Mouse (Mus musculus): ENCODE data around the gene Jag1. TPM values are rescaled to one million over a fixed set of nuclear protein-coding genes. Genes with fewer than 3 reads are reported as not detected.

Gene Jag1
- total and polyA plus RNA-seq, 3 experiments: not detected

GRCm38 (mm10) chr2:137107203-137107602 is 9.2 kb downstream of the Jag1 start:
- H3K27me3 ChIP-seq (replicated peaks): no peaks in the 10 kb centered on the region
- dilution Hi-C loops (cut with MboI; ENCODE audit: extremely low pct_ligation_motif_present, extremely low pct_unique_long_range_greater_than_20kb, low sequenced_read_pairs) (no loop called here), in situ Hi-C loops (cut with MboI; ENCODE audit: low pct_ligation_motif_present, low pct_unique_long_range_greater_than_20kb, low sequenced_read_pairs) (no loop called here)
- no peak overlapping the region for H3K27ac ChIP-seq (ENCODE audit: insufficient read depth, low read depth)
- TF ChIP-seq PAX5 (IDR thresholded peaks at IDR 0.05; ENCODE audit: low read length) (no peak), ZNF384 (IDR thresholded peaks at IDR 0.05; ENCODE audit: low read depth, low read length) (no peak), USF1 (IDR thresholded peaks at IDR 0.05; ENCODE audit: low read depth, low read length) (no peak), ZC3H11A (IDR thresholded peaks at IDR 0.05; ENCODE audit: low read depth, low read length) (no peak), MYC (IDR thresholded peaks at IDR 0.05; ENCODE audit: low read depth, low read length) (no peak), USF2 (conservative IDR thresholded peaks at IDR 0.05; ENCODE audit: low read depth, low read length) (no peak), CHD2 (IDR thresholded peaks at IDR 0.05; ENCODE audit: low read length) (no peak), CHD1 (IDR thresholded peaks at IDR 0.05; ENCODE audit: low read depth, low read length) (no peak), SMC3 (IDR thresholded peaks at IDR 0.05; ENCODE audit: low read depth, low read length) (no peak), MAX (IDR thresholded peaks at IDR 0.05; ENCODE audit: low read length) (no peak), ELF1 (IDR thresholded peaks at IDR 0.05; ENCODE audit: low read depth, low read length) (no peak), NRF1 (IDR thresholded peaks at IDR 0.05; ENCODE audit: low read depth, low read length) (no peak), SIN3A (IDR thresholded peaks at IDR 0.05; ENCODE audit: low read length) (no peak), JUND (conservative IDR thresholded peaks at IDR 0.05; ENCODE audit: low read depth, low read length) (no peak), E2F4 (IDR thresholded peaks at IDR 0.05; ENCODE audit: insufficient replicate concordance, low read depth, low read length) (no peak), KAT2A (IDR thresholded peaks at IDR 0.05; ENCODE audit: insufficient replicate concordance, low read length) (no peak), EP300 (IDR thresholded peaks at IDR 0.05; ENCODE audit: low read length) (no peak)
- no peaks in the 10 kb centered on the region for H3K9me3 ChIP-seq (replicated peaks; ENCODE audit: low read length)
- DNase-seq (ENCODE audit: extremely low read depth): no peak
- no peak overlapping the region for H3K9ac ChIP-seq (ENCODE audit: insufficient read depth, low read depth)
- no peaks in the 10 kb centered on the region for H3K4me1 ChIP-seq (ENCODE audit: control insufficient read depth in 1 of 2, insufficient read depth in 2 of 2)
- no peaks in the 10 kb centered on the region for H3K79me2 ChIP-seq (replicated peaks; ENCODE audit: control insufficient read depth, extremely low read depth, insufficient read depth, poor library complexity, severe bottlenecking)
- no peak overlapping the region for H3K4me3 ChIP-seq (replicated peaks in 1 of 3; ENCODE audit: low read depth in 2 of 3, low read length in 2 of 3, poor library complexity in 1 of 3)
- no peak overlapping the region for H3K4me2 ChIP-seq (ENCODE audit: insufficient read depth, low read depth, poor library complexity, severe bottlenecking)
- H3K36me3 ChIP-seq (replicated peaks in 1 of 2; ENCODE audit: control insufficient read depth in 1 of 2, insufficient read depth in 1 of 2, low read length in 1 of 2): no peaks in the 10 kb centered on the region

DNA sequence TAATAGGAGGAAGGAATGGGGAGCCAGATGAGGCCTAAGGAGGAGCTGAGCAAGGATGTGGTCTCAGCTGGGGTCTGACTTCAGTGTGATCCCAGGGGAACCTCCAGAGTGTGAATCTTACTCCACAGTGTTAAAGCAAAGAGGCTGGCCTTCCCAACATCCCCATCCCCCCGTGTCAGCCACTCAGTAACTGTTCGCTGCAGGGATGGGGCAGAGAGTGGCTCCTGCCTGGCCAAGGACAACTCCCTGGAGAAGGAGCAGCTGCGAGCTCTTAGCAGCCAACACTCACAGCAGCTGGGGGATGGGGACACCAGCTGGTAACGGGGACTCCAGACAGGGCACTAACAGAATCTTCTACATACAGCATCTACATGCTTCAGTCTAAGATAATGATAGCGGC is 15.4 kb downstream of the Jag1 start:
- no peak for TF ChIP-seq GABPA (IDR thresholded peaks at IDR 0.05; ENCODE audit: insufficient replicate concordance, low read depth, low read length)
- no peak for TF ChIP-seq ZMIZ1 (IDR thresholded peaks at IDR 0.05; ENCODE audit: low read depth, low read length)
- no peak for TF ChIP-seq CHD1 (IDR thresholded peaks at IDR 0.05; ENCODE audit: low read depth, low read length)
- TF ChIP-seq CHD2 (IDR thresholded peaks at IDR 0.05; ENCODE audit: low read length): no peak
- TF ChIP-seq ZKSCAN1 (IDR thresholded peaks at IDR 0.05; ENCODE audit: borderline replicate concordance, low read depth, low read length): no peak
- no peak for TF ChIP-seq MAX (IDR thresholded peaks at IDR 0.05; ENCODE audit: low read length)
- TF ChIP-seq UBTF (IDR thresholded peaks at IDR 0.05; ENCODE audit: low read depth, low read length): no peak
- TF ChIP-seq SIN3A (IDR thresholded peaks at IDR 0.05; ENCODE audit: low read length): no peak
- no peak for TF ChIP-seq USF2 (conservative IDR thresholded peaks at IDR 0.05; ENCODE audit: low read depth, low read length)
- no peak for TF ChIP-seq MYC (IDR thresholded peaks at IDR 0.05; ENCODE audit: low read depth, low read length)
- no peak for TF ChIP-seq MEF2A (IDR thresholded peaks at IDR 0.05; ENCODE audit: borderline replicate concordance, low read depth, low read length)
- TF ChIP-seq CTCF (conservative IDR thresholded peaks at IDR 0.05 in 1 of 2, IDR thresholded peaks at IDR 0.05 in 1 of 2; ENCODE audit: low read depth in 2 of 2, low read length in 2 of 2): no peak
- TF ChIP-seq ETS1 (conservative IDR thresholded peaks at IDR 0.05; ENCODE audit: low read depth, low read length): no peak
- TF ChIP-seq RAD21 (IDR thresholded peaks at IDR 0.05; ENCODE audit: low read depth, low read length): no peak
- H3K27me3 ChIP-seq (replicated peaks): no peaks in the 10 kb centered on the region
- no peaks in the 10 kb centered on the region for H3K36me3 ChIP-seq (replicated peaks in 1 of 2; ENCODE audit: control insufficient read depth in 1 of 2, insufficient read depth in 1 of 2, low read length in 1 of 2)
- dilution Hi-C loops (cut with MboI; ENCODE audit: extremely low pct_ligation_motif_present, extremely low pct_unique_long_range_greater_than_20kb, low sequenced_read_pairs): no loop called here
- DNase-seq (ENCODE audit: extremely low read depth): no peak
- peaks cover 0 to 4% of the 10 kb centered on the region in 2 experiments; a peak in 1 of 4 replicates for H3K4me1 ChIP-seq (ENCODE audit: control insufficient read depth in 1 of 2, insufficient read depth in 2 of 2)
- H3K4me2 ChIP-seq (ENCODE audit: insufficient read depth, low read depth, poor library complexity, severe bottlenecking): no peak overlapping the region
- in situ Hi-C loops (cut with MboI; ENCODE audit: low pct_ligation_motif_present, low pct_unique_long_range_greater_than_20kb, low sequenced_read_pairs): no loop called here
- H3K27ac ChIP-seq (ENCODE audit: insufficient read depth, low read depth): no peak overlapping the region
- H3K4me3 ChIP-seq (replicated peaks in 1 of 3; ENCODE audit: low read depth in 2 of 3, low read length in 2 of 3, poor library complexity in 1 of 3): no peak overlapping the region
- H3K9me3 ChIP-seq (replicated peaks; ENCODE audit: low read length): peaks cover 2% of the 10 kb centered on the region
- H3K9ac ChIP-seq (ENCODE audit: insufficient read depth, low read depth): no peak overlapping the region
- no peaks in the 10 kb centered on the region for H3K79me2 ChIP-seq (replicated peaks; ENCODE audit: control insufficient read depth, extremely low read depth, insufficient read depth, poor library complexity, severe bottlenecking)

All from CH12.LX (cell line).